Mouse (Mus musculus) MEL (cell line): ENCODE measurements around the gene Echdc2. TPM values are rescaled to one million over a fixed set of nuclear protein-coding genes. Genes with fewer than 3 reads are reported as not detected.

Experiments used
- DNase-seq: peaks from one replicate; pipeline ENCODE4 v3.0.0; 2011; ENCODE audit warnings: low read depth, low spot score
- H3K27ac ChIP-seq: 2 replicates; pipeline ENCODE4 v1.5.1; 2012; ENCODE audit warnings: low read depth, mild to moderate bottlenecking, control low read depth, low read length, moderate library complexity; ENCODE audit not compliant: control insufficient read depth
- H3K27me3 ChIP-seq, 2 experiments: fragments of 150-350 bp in 1 of 2; sonication (generic) in 1 of 2; 2 replicates each; pipeline ENCODE4 v1.6.1; 2012; ENCODE audit warnings: low read length in 2 of 2, mild to moderate bottlenecking in 2 of 2, improper control_type of control experiment in 1 of 2, moderate library complexity in 1 of 2; ENCODE audit not compliant: insufficient read depth in 2 of 2, control insufficient read depth in 1 of 2
- H3K36me3 ChIP-seq, 2 experiments: 2 replicates each; pipeline ENCODE4 v1.6.1; 2012 to 2014; ENCODE audit warnings: low read length in 2 of 2, improper control_type of control experiment in 1 of 2, inconsistent platforms in 1 of 2, mild to moderate bottlenecking in 1 of 2; ENCODE audit not compliant: insufficient read depth in 2 of 2, control insufficient read depth in 1 of 2
- H3K4me1 ChIP-seq, 2 experiments: fragments of 150-350 bp in 1 of 2; sonication (generic) in 1 of 2; 2 replicates each; pipeline ENCODE4 v1.6.1; 2012; ENCODE audit warnings: low read length in 2 of 2, improper control_type of control experiment in 1 of 2, mild to moderate bottlenecking in 1 of 2; ENCODE audit not compliant: insufficient read depth in 2 of 2, control insufficient read depth in 1 of 2
- H3K4me3 ChIP-seq, 2 experiments: fragments of 150-350 bp in 1 of 2; sonication (generic) in 1 of 2; 2 replicates each; pipeline ENCODE4 v1.5.1; 2012; ENCODE audit warnings: low read depth in 2 of 2, low read length in 2 of 2, mild to moderate bottlenecking in 2 of 2, moderate library complexity in 2 of 2, control low read depth in 1 of 2, improper control_type of control experiment in 1 of 2; ENCODE audit not compliant: control insufficient read depth in 1 of 2, insufficient read depth in 1 of 2
- H3K79me2 ChIP-seq: 2 replicates; pipeline ENCODE4 v1.6.1; 2012; ENCODE audit warnings: mild to moderate bottlenecking, low read length, moderate library complexity; ENCODE audit not compliant: control insufficient read depth, poor library complexity, insufficient read depth
- H3K9ac ChIP-seq: 2 replicates; pipeline ENCODE4 v1.6.1; 2012; ENCODE audit warnings: low read depth, mild to moderate bottlenecking, control low read depth, low read length, moderate library complexity; ENCODE audit not compliant: control insufficient read depth, poor library complexity, severe bottlenecking
- H3K9me3 ChIP-seq: fragments of 150-350 bp; sonication (generic); replicated peaks from 2 replicates; pipeline ENCODE4 v1.6.1; 2012; ENCODE audit warnings: mild to moderate bottlenecking, low read length, improper control_type of control experiment, moderate library complexity; ENCODE audit not compliant: insufficient read depth
- BHLHE40 ChIP-seq: IDR thresholded peaks from 2 replicates; pipeline ENCODE4 v1.6.1; 2012; ENCODE audit warnings: low read depth, mild to moderate bottlenecking, inconsistent platforms, low read length, improper control_type of control experiment, borderline replicate concordance
- CTCF ChIP-seq, 3 experiments: IDR thresholded peaks in 2 of 3; conservative IDR thresholded peaks in 1 of 3; 2 replicates each; pipeline ENCODE4 v1.5.1; 2011 to 2012; ENCODE audit warnings: low read length in 3 of 3, low read depth in 2 of 3, mild to moderate bottlenecking in 2 of 3, improper control_type of control experiment in 1 of 3, inconsistent platforms in 1 of 3, mixed read lengths in 1 of 3, moderate library complexity in 1 of 3; ENCODE audit not compliant: control insufficient read depth in 1 of 3, insufficient read depth in 1 of 3, poor library complexity in 1 of 3, severe bottlenecking in 1 of 3
- EP300 ChIP-seq, 2 experiments: IDR thresholded peaks; 2 replicates each; pipeline ENCODE4 v1.6.1; 2011; ENCODE audit warnings: improper control_type of control experiment in 2 of 2, low read length in 2 of 2, low read depth in 1 of 2, mild to moderate bottlenecking in 1 of 2
- GABPA ChIP-seq: IDR thresholded peaks from 2 replicates; pipeline ENCODE4 v1.6.1; 2012; ENCODE audit warnings: low read depth, mild to moderate bottlenecking, inconsistent platforms, low read length, improper control_type of control experiment, moderate library complexity
- GATA1 ChIP-seq: IDR thresholded peaks from 2 replicates; pipeline ENCODE4 v1.6.1; 2011; ENCODE audit warnings: low read depth, low read length, improper control_type of control experiment
- HCFC1 ChIP-seq: IDR thresholded peaks from 2 replicates; pipeline ENCODE4 v1.6.1; 2012; ENCODE audit warnings: low read depth, mild to moderate bottlenecking, inconsistent platforms, low read length, improper control_type of control experiment, moderate library complexity
- JUND ChIP-seq: IDR thresholded peaks from 2 replicates; pipeline ENCODE4 v1.6.1; 2011; ENCODE audit warnings: low read depth, mild to moderate bottlenecking, improper control_type of control experiment, low read length
- KAT2A ChIP-seq: conservative IDR thresholded peaks from 2 replicates; pipeline ENCODE4 v1.6.1; 2012; ENCODE audit warnings: low read depth, low read length, improper control_type of control experiment, inconsistent platforms
- MAFK ChIP-seq: IDR thresholded peaks from 2 replicates; pipeline ENCODE4 v1.6.1; 2011; ENCODE audit warnings: low read depth, mild to moderate bottlenecking, low read length, improper control_type of control experiment, borderline replicate concordance
- MAZ ChIP-seq: IDR thresholded peaks from 2 replicates; pipeline ENCODE4 v1.6.1; 2012; ENCODE audit warnings: low read depth, mild to moderate bottlenecking, inconsistent platforms, low read length, improper control_type of control experiment
- MYB ChIP-seq: IDR thresholded peaks from 2 replicates; pipeline ENCODE4 v1.6.1; 2011; ENCODE audit warnings: mild to moderate bottlenecking, low read depth, low read length, improper control_type of control experiment
- NELFE ChIP-seq: IDR thresholded peaks from 2 replicates; pipeline ENCODE4 v1.6.1; 2011; ENCODE audit warnings: low read depth, low read length, improper control_type of control experiment
- NRF1 ChIP-seq: IDR thresholded peaks from 2 replicates; pipeline ENCODE4 v1.6.1; 2014; ENCODE audit warnings: low read depth, mild to moderate bottlenecking, inconsistent platforms, low read length, improper control_type of control experiment, moderate library complexity; ENCODE audit not compliant: poor library complexity, insufficient read depth, severe bottlenecking
- POLR2A ChIP-seq, 2 experiments: IDR thresholded peaks; 2 replicates each; pipeline ENCODE4 v1.6.1; 2011 to 2012; ENCODE audit warnings: low read length in 2 of 2, mild to moderate bottlenecking in 2 of 2, control low read depth in 1 of 2, improper control_type of control experiment in 1 of 2, low read depth in 1 of 2, moderate library complexity in 1 of 2; ENCODE audit not compliant: control insufficient read depth in 1 of 2, insufficient read depth in 1 of 2, poor library complexity in 1 of 2
- POLR2AphosphoS2 ChIP-seq: IDR thresholded peaks from 2 replicates; pipeline ENCODE4 v1.6.1; 2011; ENCODE audit warnings: low read length, improper control_type of control experiment
- RAD21 ChIP-seq: IDR thresholded peaks from 2 replicates; pipeline ENCODE4 v1.6.1; 2011; ENCODE audit warnings: mild to moderate bottlenecking, low read depth, low read length, improper control_type of control experiment
- SIN3A ChIP-seq: IDR thresholded peaks from 2 replicates; pipeline ENCODE4 v1.6.1; 2012; ENCODE audit warnings: low read length, improper control_type of control experiment, inconsistent platforms
- TCF12 ChIP-seq: IDR thresholded peaks from 2 replicates; pipeline ENCODE4 v1.6.1; 2014; ENCODE audit warnings: low read depth, mild to moderate bottlenecking, inconsistent platforms, low read length, improper control_type of control experiment, moderate library complexity
- ZC3H11A ChIP-seq: IDR thresholded peaks from 2 replicates; pipeline ENCODE4 v1.6.1; 2012; ENCODE audit warnings: low read depth, mild to moderate bottlenecking, inconsistent platforms, low read length, improper control_type of control experiment
- ZKSCAN1 ChIP-seq: IDR thresholded peaks from 2 replicates; pipeline ENCODE4 v1.6.1; 2012; ENCODE audit warnings: low read depth, mild to moderate bottlenecking, inconsistent platforms, low read length, improper control_type of control experiment, moderate library complexity
- ZMIZ1 ChIP-seq: IDR thresholded peaks from 2 replicates; pipeline ENCODE4 v1.6.1; 2012; ENCODE audit warnings: low read depth, mild to moderate bottlenecking, inconsistent platforms, low read length, improper control_type of control experiment, moderate library complexity
- ZNF384 ChIP-seq: IDR thresholded peaks from 2 replicates; pipeline ENCODE4 v1.6.1; 2012; ENCODE audit warnings: low read depth, mild to moderate bottlenecking, inconsistent platforms, low read length, improper control_type of control experiment
- polyA plus RNA-seq, 2 experiments: library from polyadenylated mRNA; stranded (reverse) in 1 of 2; unstranded in 1 of 2; fragments of >175 nt in 1 of 2; fragments of >200 nt in 1 of 2; gene quantifications; 2 replicates each; pipeline versions ENCODE4 v1.2.1 to v1.2.4; 2012; ENCODE audit warnings: low replicate concordance in 2 of 2, low read depth in 1 of 2; ENCODE audit not compliant: insufficient read length in 2 of 2, insufficient read depth in 1 of 2, missing spikeins in 1 of 2
- total RNA-seq: library from RNA; depleted of rRNA; stranded (reverse); fragments of 300-350 nt; gene quantifications from 2 replicates; pipeline ENCODE4 v1.2.3, GENCODE M21; 2012

Echdc2 gene
- total and polyA plus RNA-seq, 3 experiments, result not detected

DNA sequence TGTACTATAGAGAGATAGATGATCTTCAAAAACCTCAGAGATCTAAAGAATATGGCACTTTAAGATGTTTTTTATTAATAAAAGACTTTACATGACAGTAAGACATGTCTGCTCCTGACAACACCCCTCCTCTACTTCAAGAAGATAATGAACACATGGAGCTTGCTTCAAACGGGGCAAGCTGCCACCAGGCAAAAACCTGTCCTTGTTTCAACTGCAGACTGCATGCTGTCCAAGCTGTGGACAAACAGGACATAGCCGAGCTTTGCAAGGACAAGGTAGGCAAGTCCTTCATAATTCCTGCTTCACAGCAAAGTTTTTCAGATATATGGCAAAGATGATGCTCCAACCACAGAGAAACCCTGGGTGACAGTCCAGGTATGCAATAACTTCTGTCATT, 34.0 kb downstream of the Echdc2 start:
- H3K4me1 ChIP-seq, result peaks cover 0 to under 1% of the 10 kb centered on the region in 2 experiments; a peak in 1 of 4 replicates
- no peak overlapping the region for H3K4me3 ChIP-seq
- no peak for TF ChIP-seq HCFC1
- TF ChIP-seq POLR2AphosphoS2, result no peak
- TF ChIP-seq NELFE, result no peak
- TF ChIP-seq ZMIZ1, result no peak
- TF ChIP-seq MAZ, result no peak
- TF ChIP-seq BHLHE40, result no peak
- no peak for TF ChIP-seq NRF1
- no peak for TF ChIP-seq POLR2A (IDR thresholded peaks at IDR 0.05; ENCODE audit: control insufficient read depth in 1 of 2, insufficient read depth in 1 of 2, low read depth in 1 of 2, low read length in 2 of 2, poor library complexity in 1 of 2)
- no peak for TF ChIP-seq SIN3A
- no peak for TF ChIP-seq ZNF384
- TF ChIP-seq GABPA, result no peak
- TF ChIP-seq, all 39 proteins: peak for 0
- Histone ChIP-seq H3K27me3 (no peaks in the 10 kb centered on the region), H3K79me2 (no peaks in the 10 kb centered on the region), H3K9me3 (no peaks in the 10 kb centered on the region), H3K36me3 (peaks cover 0 to under 1% of the 10 kb centered on the region in 2 experiments; a peak in 1 of 4 replicates), H3K9ac (no peak overlapping the region), H3K27ac (no peak overlapping the region)
- DNase-seq, result no peak

DNA sequence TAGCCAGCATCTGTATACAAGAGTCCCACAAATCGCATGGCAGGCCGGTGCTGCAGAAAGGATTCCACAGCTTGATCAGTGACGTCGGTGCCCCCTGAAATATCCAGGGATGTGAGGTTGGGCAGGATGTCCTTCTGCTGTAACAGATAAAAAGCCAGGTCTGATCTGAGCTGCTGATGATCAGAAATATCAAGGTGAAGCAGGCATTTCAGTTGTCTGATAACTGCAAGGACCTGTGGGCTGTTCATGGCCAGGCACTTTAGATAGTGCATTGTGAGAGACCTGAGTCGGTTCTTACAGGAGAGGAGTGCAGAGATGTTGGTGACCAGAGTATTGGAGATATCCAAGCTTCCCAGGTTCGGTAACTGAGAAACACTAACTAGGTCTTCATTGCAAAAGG, 39.4 kb downstream of the Echdc2 start:
- peaks cover 0 to 11% of the 10 kb centered on the region in 2 experiments; a peak in 2 of 4 replicates for H3K4me1 ChIP-seq
- H3K27me3 ChIP-seq, result no peaks in the 10 kb centered on the region
- peak; percentile 19 for DNase-seq
- no peak overlapping the region for H3K9ac ChIP-seq
- TF ChIP-seq GATA1 (peak; percentile 68), MAFK (no peak), EP300 (IDR thresholded peaks at IDR 0.05; ENCODE audit: low read depth in 1 of 2, low read length in 2 of 2) (peak; percentile 52 to 68), TCF12 (peak; percentile 55; the same call in 1 of the 2 replicates)
- TF ChIP-seq, all 39 proteins: peak for 3
- H3K79me2 ChIP-seq, result no peaks in the 10 kb centered on the region
- no peaks in the 10 kb centered on the region for H3K9me3 ChIP-seq
- no peak overlapping the region for H3K4me3 ChIP-seq
- H3K36me3 ChIP-seq, result peaks cover 0 to 10% of the 10 kb centered on the region in 2 experiments; a peak in 1 of 4 replicates
- H3K27ac ChIP-seq, result no peak overlapping the region

DNA sequence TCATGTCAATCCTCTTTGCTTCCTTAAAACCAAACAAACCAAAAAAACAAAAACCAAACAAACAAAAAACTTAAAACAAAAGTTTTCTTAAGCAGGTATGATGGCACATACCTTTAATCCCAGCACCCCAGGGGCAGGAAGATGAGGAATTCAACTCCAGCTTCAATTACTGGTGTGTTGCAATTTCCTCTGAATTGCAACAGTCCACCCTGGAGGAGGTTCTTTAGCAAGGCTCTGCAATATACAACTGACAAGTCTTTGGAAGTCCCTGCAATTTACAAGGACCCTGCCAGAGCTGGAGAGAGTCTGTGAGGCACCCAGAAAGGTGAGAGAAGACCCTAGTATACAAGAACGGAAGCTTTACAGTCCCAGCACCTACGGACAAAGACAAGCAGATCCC, 47.8 kb downstream of the Echdc2 start:
- no peak overlapping the region for H3K27ac ChIP-seq
- H3K27me3 ChIP-seq, result no peaks in the 10 kb centered on the region
- TF ChIP-seq ZKSCAN1 (no peak), RAD21 (no peak), SIN3A (no peak), MYB (no peak), KAT2A (no peak), ZC3H11A (no peak), NELFE (no peak), CTCF (IDR thresholded peaks at IDR 0.05 in 2 of 3, conservative IDR thresholded peaks at IDR 0.05 in 1 of 3; ENCODE audit: control insufficient read depth in 1 of 3, insufficient read depth in 1 of 3, low read depth in 2 of 3, low read length in 3 of 3, poor library complexity in 1 of 3, severe bottlenecking in 1 of 3) (no peak), JUND (no peak), MAZ (no peak)
- no peak for DNase-seq
- H3K36me3 ChIP-seq, result no peaks in the 10 kb centered on the region
- H3K79me2 ChIP-seq, result no peaks in the 10 kb centered on the region
- H3K9ac ChIP-seq, result no peak overlapping the region
- H3K9me3 ChIP-seq, result no peaks in the 10 kb centered on the region
- no peak overlapping the region for H3K4me3 ChIP-seq
- no peaks in the 10 kb centered on the region for H3K4me1 ChIP-seq
